ENCODE assay signal across 30 mouse cellular contexts in genomic region chr11:18880806-18881205, GRCm38 (mm10).
DNase-seq lines count a peak whose midpoint lies in the region; ATAC-seq and TF ChIP-seq lines count a peak whose summit lies in the region.
"Had no signal": no experiment of that assay in that cellular context is flagged by ENCODE, and none has a peak within 500 bp of the region (broad histone marks: within the 10 kb centered on the region; RNA-seq: fewer than 3 reads in every experiment).

No protein-coding gene starts in this region.

- no peak overlapping the region for H3K4me3 ChIP-seq in intestine, embryonic 14.5 days (ENCODE audit: low read depth, low read length)
- no peak overlapping the region for H3K4me3 ChIP-seq in intestine, postnatal 0 days (ENCODE audit: low read depth, low read length)
- H3K4me3 ChIP-seq in stomach, embryonic 14.5 days (ENCODE audit: low read depth, low read length) = no peak overlapping the region
- H3K4me3 ChIP-seq in stomach, postnatal 0 days (ENCODE audit: low read depth, low read length) = no peak overlapping the region
- H3K4me3 ChIP-seq: forebrain, embryonic 13.5 days; heart, embryonic 13.5 days; layer of hippocampus, adult 2 months; left cerebral cortex, adult 2 months; limb, embryonic 12.5 days; lung, embryonic 15.5 days; megakaryocyte, embryonic 14.5 days; midbrain, embryonic 12.5 days; neural tube, embryonic 12.5 days had no signal

- H3K9ac ChIP-seq in intestine, embryonic 14.5 days (ENCODE audit: low read length) = no peak overlapping the region
- no peak overlapping the region for H3K9ac ChIP-seq in intestine, postnatal 0 days (ENCODE audit: low read depth, low read length)
- H3K9ac ChIP-seq in stomach, embryonic 14.5 days (replicated peaks; ENCODE audit: low read depth, low read length) = no peak overlapping the region
- H3K9ac ChIP-seq in stomach, postnatal 0 days (ENCODE audit: low read length) = no peak overlapping the region
- H3K9ac ChIP-seq: forebrain, embryonic 13.5 days; heart, embryonic 13.5 days; limb, embryonic 12.5 days; lung, embryonic 15.5 days; midbrain, embryonic 12.5 days; neural tube, embryonic 12.5 days had no signal

- no peak for TF ChIP-seq CTCF in intestine, postnatal 0 days (IDR thresholded peaks at IDR 0.05; ENCODE audit: low read depth)
- TF ChIP-seq CTCF in stomach, postnatal 0 days (IDR thresholded peaks at IDR 0.05; ENCODE audit: low read depth) = no peak

- H3K4me1 ChIP-seq in intestine, embryonic 14.5 days (replicated peaks; ENCODE audit: control insufficient read depth, insufficient read depth, low read length) = peaks cover 41% of the 10 kb centered on the region
- 0 out of 2 replicates have a peak, but pooled peaks cover 3% of the 10 kb centered on the region for H3K4me1 ChIP-seq in intestine, postnatal 0 days (replicated peaks; ENCODE audit: control insufficient read depth, insufficient read depth, low read length)
- H3K4me1 ChIP-seq in stomach, embryonic 14.5 days (ENCODE audit: control insufficient read depth, insufficient read depth, low read length) = peaks cover 42% of the 10 kb centered on the region
- no peaks in the 10 kb centered on the region; the same call in 1 of the 2 replicates for H3K4me1 ChIP-seq in stomach, postnatal 0 days (replicated peaks; ENCODE audit: control insufficient read depth, insufficient read depth)

- H3K27ac ChIP-seq in intestine, embryonic 14.5 days (ENCODE audit: low read depth) = no peak overlapping the region
- H3K27ac ChIP-seq in intestine, postnatal 0 days (ENCODE audit: low read depth, low read length) = no peak overlapping the region
- H3K27ac ChIP-seq in stomach, embryonic 14.5 days (ENCODE audit: low read length) = peak overlapping the region; percentile 61; the same call in 1 of the 2 replicates
- no peak overlapping the region for H3K27ac ChIP-seq in stomach, postnatal 0 days (replicated peaks)
- H3K27ac ChIP-seq: forebrain, embryonic 13.5 days; heart, embryonic 13.5 days; layer of hippocampus, adult 2 months; left cerebral cortex, adult 2 months; limb, embryonic 12.5 days; lung, embryonic 15.5 days; neural tube, embryonic 12.5 days had no signal

- no peaks in the 10 kb centered on the region for H3K9me3 ChIP-seq in intestine, embryonic 14.5 days (ENCODE audit: control insufficient read depth, low read length)
- no peaks in the 10 kb centered on the region for H3K9me3 ChIP-seq in intestine, postnatal 0 days (ENCODE audit: control insufficient read depth)
- H3K9me3 ChIP-seq in stomach, embryonic 14.5 days (ENCODE audit: control insufficient read depth, low read depth, low read length) = no peaks in the 10 kb centered on the region
- no peaks in the 10 kb centered on the region for H3K9me3 ChIP-seq in stomach, postnatal 0 days (ENCODE audit: control insufficient read depth, low read length)
- H3K9me3 ChIP-seq: forebrain, embryonic 13.5 days; heart, embryonic 13.5 days; limb, embryonic 12.5 days; lung, embryonic 15.5 days; megakaryocyte, embryonic 14.5 days; midbrain, embryonic 12.5 days; neural tube, embryonic 12.5 days had no signal

- no peak for ATAC-seq in intestine, embryonic 14.5 days (replicated peaks; ENCODE audit: low FRiP score, low TSS enrichment, low read depth)
- ATAC-seq in intestine, postnatal 0 days = no peak
- ATAC-seq in stomach, embryonic 14.5 days (ENCODE audit: insufficient number of reproducible peaks, insufficient read depth, low FRiP score, low read depth) = no peak
- no peak for ATAC-seq in stomach, postnatal 0 days (ENCODE audit: low FRiP score, low TSS enrichment)
- ATAC-seq: CD4-positive, CD25-positive, alpha-beta regulatory T cell, adult 4 months; forebrain, embryonic 13.5 days; intestine, embryonic 16.5 days had no signal

- no peak for TF ChIP-seq EP300 in stomach, postnatal 0 days (optimal IDR thresholded peaks at IDR 0.05)

- no peaks in the 10 kb centered on the region for H3K27me3 ChIP-seq in intestine, embryonic 14.5 days (replicated peaks; ENCODE audit: control insufficient read depth, insufficient read depth, low read length)
- H3K27me3 ChIP-seq in intestine, postnatal 0 days (replicated peaks; ENCODE audit: control insufficient read depth, insufficient read depth, low read length) = peaks cover 15% of the 10 kb centered on the region
- H3K27me3 ChIP-seq in stomach, embryonic 14.5 days (ENCODE audit: control insufficient read depth, insufficient read depth, low read length) = no peaks in the 10 kb centered on the region
- no peaks in the 10 kb centered on the region for H3K27me3 ChIP-seq in stomach, postnatal 0 days (ENCODE audit: control insufficient read depth, insufficient read depth, low read length)
- H3K27me3 ChIP-seq: heart, embryonic 13.5 days; megakaryocyte, embryonic 14.5 days; neural tube, embryonic 12.5 days had no signal

- no peak overlapping the region for H3K4me2 ChIP-seq in intestine, embryonic 14.5 days (ENCODE audit: low read length)
- no peak overlapping the region for H3K4me2 ChIP-seq in intestine, postnatal 0 days (replicated peaks; ENCODE audit: low read depth)
- H3K4me2 ChIP-seq in stomach, embryonic 14.5 days (replicated peaks; ENCODE audit: low read depth, low read length) = no peak overlapping the region
- H3K4me2 ChIP-seq in stomach, postnatal 0 days (replicated peaks; ENCODE audit: low read depth) = no peak overlapping the region
- H3K4me2 ChIP-seq: forebrain, embryonic 13.5 days; heart, embryonic 13.5 days; limb, embryonic 12.5 days; liver, embryonic 11.5 days; lung, embryonic 15.5 days; midbrain, embryonic 12.5 days; neural tube, embryonic 12.5 days had no signal

- H3K36me3 ChIP-seq in intestine, embryonic 14.5 days (ENCODE audit: control insufficient read depth, insufficient read depth, low read length) = peaks cover 46% of the 10 kb centered on the region
- H3K36me3 ChIP-seq in intestine, postnatal 0 days (ENCODE audit: control insufficient read depth, insufficient read depth) = no peaks in the 10 kb centered on the region
- peaks cover 21% of the 10 kb centered on the region for H3K36me3 ChIP-seq in stomach, embryonic 14.5 days (ENCODE audit: control insufficient read depth, insufficient read depth, low read length)
- no peaks in the 10 kb centered on the region for H3K36me3 ChIP-seq in stomach, postnatal 0 days (ENCODE audit: control insufficient read depth, insufficient read depth, low read length)
- H3K36me3 ChIP-seq: limb, embryonic 12.5 days; midbrain, embryonic 12.5 days; neural tube, embryonic 12.5 days had no signal

- DNase-seq in intestine, embryonic 14.5 days (ENCODE audit: low spot score) = peak; percentile 44
- no peak for DNase-seq in stomach, postnatal 0 days (ENCODE audit: low spot score)
- peak; percentile 43 for DNase-seq in retina, embryonic 14.5 days (ENCODE audit: low spot score)
- no peak for DNase-seq in liver
- no peak for DNase-seq in adrenal gland, postnatal 10 days
- DNase-seq: adrenal gland, postnatal 25 days; cerebellum, adult 18-20 months; cerebellum, postnatal 14 days; gastrocnemius, postnatal 10 days; heart, postnatal 10 days; kidney, adult 9 months; kidney, postnatal 14 days; lung, postnatal 4 days; right cerebral cortex, postnatal 25 days; thymus, adult 2 months; thymus, postnatal 36 days had no signal

- WGBS in intestine, embryonic 14.5 days = 51% methylated on average over 5 of the region's 5 CpGs
- 66% methylated on average over 5 of the region's 5 CpGs for WGBS in intestine, postnatal 0 days
- WGBS in stomach, embryonic 14.5 days = 40% methylated on average over 5 of the region's 5 CpGs
- WGBS in stomach, postnatal 0 days = 51% methylated on average over 5 of the region's 5 CpGs

Comparison
In these comparisons a context has a peak if more than half of its experiments do, and no peak if none do; other contexts are left out.
1. DNase-seq: peak in intestine, embryonic 14.5 days (single experiment) and retina, embryonic 14.5 days (single experiment); none in stomach, postnatal 0 days (single experiment), liver (single experiment) and adrenal gland, postnatal 10 days (single experiment).